Mouse (Mus musculus) megakaryocyte-erythroid progenitor cell, adult 5-6 weeks (primary cell): ENCODE results near the gene Hoxb7. TPM values are rescaled to one million over a fixed set of nuclear protein-coding genes. Genes with fewer than 3 reads are reported as not detected.
A peak's percentile ranks its signal among the peaks of the same experiment; 100 is the strongest.

ENCODE experiments used
- ATAC-seq: replicated peaks from 2 replicates; pipeline ENCODE4 v1.8.0; 2016; ENCODE audit warnings: mild to moderate bottlenecking, inconsistent platforms; ENCODE audit not compliant: severe bottlenecking, poor library complexity, low FRiP score, low TSS enrichment
- total RNA-seq, 2 experiments: library from RNA; stranded (forward) in 1 of 2; stranded (reverse) in 1 of 2; fragments of 200-1000, 215-1000 nt in 1 of 2; fragments of >200 nt in 1 of 2; fragmentation: Nextera tagmentation in 1 of 2; gene quantifications; 2 replicates each; pipeline ENCODE4 v1.2.3; 2014 to 2017

Hoxb7 gene
- total RNA-seq, 2 experiments from 2014 or later: not detected

DNA sequence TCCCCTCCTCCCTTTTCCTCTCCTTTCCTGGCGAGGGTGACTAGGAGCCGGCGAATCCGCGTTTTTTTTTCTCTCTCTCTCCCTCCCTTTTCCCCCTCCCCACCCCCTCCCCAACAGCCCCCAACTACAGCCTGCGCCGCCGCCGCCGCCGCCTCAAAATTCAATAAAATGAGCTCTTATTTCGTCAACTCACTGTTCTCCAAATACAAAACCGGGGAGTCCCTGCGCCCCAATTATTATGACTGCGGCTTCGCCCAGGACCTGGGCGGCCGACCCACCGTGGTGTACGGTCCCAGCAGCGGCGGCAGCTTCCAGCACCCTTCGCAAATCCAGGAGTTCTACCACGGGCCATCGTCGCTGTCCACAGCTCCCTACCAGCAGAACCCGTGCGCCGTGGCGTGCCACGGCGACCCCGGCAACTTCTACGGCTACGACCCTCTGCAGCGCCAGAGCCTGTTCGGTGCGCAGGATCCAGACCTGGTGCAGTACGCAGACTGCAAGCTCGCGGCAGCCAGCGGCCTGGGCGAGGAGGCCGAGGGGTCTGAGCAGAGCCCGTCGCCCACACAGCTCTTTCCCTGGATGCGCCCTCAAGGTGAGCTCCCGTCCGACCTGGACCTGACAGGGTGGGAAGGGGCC lies 3.5 kb upstream of the Hoxb7 start:
- no peak for ATAC-seq

DNA sequence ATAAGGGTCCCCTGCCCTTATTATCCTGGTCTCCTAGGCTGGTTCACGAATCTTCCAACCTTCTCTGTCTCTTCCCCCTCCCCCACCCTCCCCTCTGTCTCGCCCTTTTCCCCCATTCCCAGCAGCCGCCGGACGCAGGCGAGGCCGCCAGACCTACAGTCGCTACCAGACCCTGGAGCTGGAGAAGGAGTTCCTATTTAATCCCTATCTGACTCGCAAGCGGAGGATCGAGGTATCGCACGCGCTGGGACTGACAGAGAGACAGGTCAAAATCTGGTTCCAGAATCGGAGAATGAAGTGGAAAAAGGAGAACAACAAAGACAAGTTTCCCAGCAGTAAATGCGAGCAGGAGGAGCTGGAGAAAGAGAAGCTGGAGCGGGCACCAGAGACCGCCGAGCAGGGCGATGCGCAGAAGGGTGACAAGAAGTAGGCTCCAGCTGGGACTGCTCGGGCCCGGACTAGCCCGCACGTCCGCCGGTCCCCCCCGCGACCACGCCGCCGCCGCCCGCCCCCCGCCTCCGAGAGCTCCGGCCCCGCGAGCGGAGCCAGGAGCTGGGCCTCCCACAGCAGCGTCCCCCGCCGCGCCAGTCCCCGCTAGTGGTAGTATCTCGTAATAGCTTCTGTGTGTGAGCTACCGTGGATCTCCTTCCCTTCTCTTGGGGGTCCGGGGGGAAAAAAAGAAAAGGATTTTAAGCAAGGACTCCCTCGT lies 2.2 kb upstream of the Hoxb7 start:
- peak; percentile 48; the same call in 1 of the 2 replicates for ATAC-seq

DNA sequence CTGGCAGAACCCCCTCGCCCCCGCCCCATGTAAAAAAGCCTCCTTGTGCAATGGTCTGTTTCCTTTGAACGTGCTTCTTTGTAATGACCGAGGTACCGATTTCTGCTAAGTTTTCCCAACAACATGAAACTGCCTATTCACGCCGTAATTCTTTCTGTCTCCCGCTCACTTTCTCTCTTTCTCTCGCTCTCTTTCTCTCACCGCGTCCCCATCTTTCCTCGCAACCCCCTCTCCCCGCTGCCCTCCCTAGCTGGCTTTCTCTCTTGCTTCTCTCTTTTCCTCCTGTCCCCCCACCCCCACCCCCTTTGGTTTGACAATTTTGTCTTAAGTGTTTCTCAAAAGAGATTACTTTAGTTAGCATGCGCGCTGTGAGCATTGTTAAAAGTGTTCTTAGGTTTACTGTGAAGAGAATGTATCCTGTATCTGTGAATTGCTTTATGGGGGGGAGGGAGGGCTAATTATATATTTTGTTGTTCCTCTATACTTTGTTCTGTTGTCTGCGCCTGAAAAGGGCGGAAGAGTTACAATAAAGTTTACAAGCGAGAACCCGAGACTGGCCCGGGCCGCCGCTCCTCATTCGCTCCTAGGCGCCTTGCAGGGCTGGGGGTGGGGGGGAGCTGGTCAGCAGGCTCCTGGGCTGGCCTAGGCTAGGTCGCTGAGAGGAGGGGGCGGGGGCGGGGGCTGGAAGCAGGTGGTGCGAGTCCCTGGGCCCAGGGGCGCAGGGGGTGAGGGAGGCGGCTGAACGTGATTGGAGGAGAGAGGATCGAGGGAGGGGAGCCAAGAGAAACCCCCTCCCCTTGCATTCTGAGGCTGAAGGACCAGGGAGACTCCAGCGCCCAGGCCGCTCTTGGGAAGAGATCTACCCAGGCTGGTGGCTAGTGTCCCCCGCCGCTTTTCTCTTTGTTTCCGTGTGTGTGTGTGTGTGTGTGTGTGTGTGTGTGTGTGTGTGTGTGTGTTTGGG lies 1.4 kb upstream of the Hoxb7 start:
- no peak for ATAC-seq

DNA sequence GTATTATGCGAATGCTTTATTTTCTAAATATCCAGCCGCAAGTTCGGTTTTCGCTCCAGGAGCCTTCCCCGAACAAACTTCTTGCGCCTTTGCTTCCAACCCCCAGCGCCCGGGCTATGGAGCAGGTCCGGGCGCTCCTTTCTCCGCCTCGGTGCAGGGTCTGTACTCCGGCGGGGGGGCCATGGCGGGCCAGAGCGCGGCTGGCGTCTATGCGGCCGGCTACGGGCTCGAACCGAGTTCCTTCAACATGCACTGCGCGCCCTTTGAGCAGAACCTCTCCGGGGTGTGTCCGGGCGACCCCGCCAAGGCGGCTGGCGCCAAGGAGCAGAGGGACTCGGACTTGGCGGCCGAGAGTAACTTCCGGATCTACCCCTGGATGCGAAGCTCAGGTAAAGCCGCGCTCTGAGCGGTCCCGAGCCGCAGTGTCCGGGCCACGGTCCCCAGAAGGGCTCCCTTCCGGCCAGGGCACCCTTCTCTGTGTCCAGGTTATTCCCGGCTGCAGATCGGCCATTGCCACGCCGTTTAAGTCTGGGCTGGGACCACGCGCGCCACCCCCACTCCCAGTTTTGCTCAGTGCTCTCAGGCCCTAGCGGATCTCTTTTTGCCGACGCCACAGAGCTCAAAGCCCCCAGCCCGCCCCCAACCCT lies 439 bp downstream of the Hoxb7 start:
- no peak for ATAC-seq

DNA sequence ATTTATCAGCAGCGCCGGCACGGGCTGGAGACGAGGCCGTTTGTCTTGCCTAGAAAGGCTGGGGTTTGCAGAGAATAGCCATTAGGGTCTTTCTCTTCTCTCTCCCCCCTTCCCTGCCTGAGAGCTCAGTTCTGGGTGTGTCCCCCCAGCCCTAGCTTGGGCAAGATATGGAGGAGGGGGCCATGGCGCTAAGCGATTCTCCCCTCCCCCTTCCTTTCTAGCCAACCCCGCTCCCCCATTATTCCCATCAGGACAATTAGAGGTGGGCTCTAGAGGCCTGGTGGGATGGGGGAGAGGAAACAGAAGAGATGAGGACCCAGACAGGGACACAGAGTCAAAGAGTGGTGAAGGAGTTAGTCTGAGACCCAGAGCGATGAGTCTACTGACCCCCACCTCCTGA lies 988 bp downstream of the Hoxb7 start:
- ATAC-seq: no peak

DNA sequence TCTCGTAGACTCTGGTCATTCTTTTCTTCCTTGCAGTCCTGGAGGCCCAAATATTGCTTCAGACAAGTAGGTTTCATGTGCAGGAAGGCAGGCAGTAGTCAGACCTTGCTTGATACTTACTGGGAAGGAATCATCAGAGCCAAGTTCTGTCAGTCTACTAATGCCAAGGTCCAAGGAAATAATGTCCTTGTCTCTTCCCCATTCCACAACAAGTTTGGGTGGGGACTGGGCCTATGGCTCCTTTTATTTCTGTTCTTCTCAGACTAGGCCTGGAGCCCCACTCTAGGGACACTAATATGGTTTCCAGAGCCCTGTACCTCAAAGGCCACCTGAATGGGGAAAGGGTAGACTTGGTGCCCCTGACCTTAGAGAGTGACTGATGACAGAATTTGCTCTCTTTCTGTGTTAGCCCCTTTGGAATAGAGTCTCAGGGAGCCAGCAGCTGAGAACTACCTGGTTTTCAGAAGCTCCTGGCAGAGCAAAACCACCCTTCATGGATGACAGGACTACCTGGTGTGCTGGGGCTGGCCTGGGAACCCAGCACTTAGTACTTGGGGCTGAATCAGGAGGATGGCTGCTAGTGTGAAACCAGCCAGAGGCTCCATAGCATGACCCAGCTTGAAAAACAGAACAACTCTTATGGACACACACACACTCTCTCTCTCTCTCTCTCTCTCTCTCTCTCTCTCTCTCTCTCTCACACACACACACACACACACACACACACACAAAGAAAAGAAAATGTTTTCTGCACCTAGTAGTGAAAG lies 2.2 kb downstream of the Hoxb7 start:
- ATAC-seq: no peak

DNA sequence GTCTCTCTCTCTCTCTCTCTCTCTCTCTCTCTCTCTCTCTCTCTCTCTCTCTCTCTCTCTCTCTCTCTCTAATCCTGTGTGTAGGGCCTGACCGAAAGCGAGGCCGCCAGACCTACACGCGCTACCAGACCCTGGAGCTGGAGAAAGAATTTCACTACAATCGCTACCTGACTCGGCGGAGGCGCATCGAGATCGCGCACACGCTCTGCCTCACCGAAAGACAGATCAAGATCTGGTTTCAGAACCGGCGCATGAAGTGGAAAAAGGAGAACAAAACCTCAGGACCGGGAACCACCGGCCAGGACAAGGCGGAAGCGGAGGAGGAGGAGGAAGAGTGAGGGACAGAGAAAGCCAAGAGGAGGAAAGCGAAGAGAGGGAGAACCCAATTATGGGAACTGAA lies 2.9 kb downstream of the Hoxb7 start:
- ATAC-seq: no peak

DNA sequence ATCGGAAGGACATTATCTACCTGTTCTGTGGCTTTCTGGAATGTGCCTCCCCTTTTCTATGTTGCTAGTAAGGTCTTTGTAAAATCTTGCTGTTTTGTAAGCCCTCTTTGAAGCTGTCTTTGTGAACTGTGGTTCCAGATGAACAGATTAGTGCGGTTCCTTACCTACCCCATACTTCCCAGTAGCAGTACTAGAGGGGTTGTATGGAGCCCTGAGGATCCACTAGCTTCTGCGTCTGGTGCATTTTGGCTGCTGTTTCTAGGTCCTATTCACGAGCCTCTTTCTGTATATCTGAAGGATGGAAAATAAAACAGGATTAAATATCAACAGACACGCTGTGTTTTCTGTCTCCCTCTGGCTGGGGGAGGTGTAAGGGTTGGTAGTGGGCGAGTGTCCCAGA lies 3.4 kb downstream of the Hoxb7 start:
- no peak for ATAC-seq

DNA sequence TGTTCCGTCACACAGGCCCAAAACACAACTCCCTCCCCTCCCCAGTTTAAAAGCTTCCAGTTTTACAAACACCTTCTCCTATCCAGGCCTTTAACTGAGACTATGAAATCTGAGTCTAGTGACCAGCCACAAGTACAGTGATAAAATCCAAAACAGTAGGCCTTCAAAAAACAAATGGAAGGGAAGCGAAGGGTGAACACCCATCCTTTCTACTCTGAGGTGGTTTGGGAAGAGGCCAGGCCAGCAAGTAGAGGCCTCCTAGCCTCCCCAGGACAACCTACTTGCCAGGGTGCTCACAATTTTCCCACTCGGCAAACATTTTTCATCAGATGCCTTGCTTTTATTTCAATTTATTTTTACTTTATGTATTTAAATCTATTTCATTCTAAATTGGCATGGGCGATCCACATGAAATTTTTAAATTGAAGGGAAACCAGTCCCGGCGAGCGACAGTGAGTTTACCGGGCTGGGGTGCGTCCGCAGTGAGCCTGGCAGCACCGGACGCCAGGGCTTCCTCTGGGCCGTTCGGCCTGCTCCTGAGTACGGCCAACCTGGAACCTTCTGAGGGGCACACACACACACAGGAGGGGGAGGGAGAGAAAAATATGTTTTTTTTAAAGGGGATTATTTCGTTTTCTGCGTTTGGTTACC lies 4.4 kb downstream of the Hoxb7 start:
- ATAC-seq: no peak

DNA sequence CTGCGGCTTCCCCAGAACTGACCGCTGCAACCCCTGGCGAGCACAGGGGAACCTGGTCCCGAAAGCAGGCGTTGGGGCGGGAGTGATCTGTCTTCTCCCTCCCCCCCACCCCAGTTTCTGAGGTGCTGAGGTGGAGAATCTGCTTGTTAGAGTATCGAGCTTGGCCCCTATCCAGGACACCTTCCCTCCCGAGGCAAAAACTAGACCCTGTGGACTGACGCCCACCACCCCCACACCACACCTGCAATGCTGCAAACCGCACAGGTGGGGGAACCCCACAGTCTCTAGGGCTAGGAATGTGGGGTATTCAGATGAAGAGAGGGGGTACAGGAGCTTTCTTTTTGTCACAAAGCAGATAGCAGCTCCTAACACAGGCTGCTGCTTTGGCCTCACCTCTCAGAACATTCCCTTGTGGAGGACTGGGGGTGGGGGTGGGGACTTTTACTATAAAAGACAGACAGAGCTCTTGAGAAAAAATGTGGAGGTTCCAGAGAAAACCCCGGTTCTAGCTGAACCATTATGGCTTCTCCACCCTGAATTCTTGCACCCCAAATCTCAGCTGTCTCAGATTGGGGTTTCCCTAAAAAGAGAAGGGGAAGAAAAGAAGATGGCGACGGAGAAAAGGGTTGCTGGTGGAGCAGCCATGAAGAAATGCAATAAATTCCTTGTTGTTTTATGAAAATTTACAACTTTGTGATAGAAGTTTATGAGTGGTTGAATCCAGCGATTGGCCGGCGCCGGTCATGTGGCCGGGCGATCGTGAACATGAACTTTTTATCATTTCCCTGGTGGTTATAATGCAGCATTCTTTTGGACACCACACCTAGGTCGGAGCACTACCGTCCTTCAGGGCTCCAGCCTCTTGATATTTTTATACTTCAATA lies 5.5 kb downstream of the Hoxb7 start, which contains the start of gene Hoxb6:
Hoxb6 (plus strand) TSS at position 796 of the 884 bp plus-strand sequence.
- ATAC-seq: no peak

DNA sequence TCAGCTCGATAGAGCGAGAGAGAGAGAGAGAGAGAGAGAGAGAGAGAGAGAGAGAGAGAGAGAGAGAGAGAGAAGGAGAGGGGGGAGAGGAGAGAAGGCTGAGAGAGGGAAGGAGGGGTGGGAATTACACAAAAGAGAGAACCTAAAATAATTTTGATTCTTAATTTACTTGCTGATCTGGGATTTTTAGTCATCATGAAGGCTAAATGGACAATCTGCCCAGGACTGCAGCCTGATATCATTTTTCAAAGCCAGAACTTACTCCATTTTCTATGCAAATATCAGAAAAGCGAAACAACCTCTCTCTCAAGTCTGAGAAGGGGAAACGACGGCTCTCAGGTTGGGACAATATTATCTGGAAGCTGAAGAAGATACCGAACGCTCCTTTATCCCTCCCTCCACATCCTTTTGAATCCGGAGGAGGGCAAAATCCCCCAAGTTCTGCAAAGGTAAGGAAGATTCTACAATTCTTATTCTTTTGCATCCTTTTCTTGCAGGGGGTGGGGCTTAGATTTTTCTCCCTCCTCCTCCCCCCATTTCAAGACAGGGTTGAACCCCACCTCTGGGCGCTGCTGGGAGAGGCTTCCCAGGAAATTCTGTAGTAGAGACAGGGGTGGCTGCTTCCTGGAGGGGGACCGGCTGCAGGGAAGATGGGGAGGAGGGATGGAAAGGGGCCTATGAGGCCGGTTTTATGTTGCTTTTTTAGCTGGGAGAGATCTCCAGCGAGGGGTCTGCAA lies 6.3 kb downstream of the Hoxb7 start:
- no peak for ATAC-seq

DNA sequence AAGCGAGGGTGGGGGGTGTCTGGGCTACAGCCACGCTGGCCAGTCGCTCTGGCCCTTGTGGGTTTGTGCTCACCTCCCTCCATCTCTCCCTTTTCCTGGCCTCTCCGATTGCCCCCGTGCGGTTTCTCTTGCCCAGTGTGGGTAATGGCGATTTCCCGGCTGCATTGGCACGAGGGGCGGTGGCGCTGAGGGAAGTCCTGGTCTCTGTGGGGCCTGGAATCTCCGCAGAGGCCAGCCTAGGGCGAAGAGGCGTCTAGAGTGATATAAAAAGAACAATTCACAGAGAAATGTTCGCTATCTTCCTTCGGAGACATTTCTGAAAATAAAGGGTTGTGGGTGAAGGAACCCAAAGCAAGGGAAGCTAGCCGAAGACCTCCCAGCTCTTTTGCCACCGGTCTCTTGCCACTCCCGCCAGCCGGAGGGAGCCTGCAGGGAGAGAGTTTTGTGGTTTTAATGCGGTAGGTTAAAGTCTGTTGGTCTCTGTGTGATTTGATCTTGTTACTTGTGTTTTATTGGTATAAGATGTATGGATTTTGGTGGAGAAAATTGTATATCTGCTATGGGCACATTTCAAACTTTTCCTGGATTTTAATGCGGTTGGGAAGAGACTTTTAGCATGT lies 7.0 kb downstream of the Hoxb7 start:
- ATAC-seq: no peak

DNA sequence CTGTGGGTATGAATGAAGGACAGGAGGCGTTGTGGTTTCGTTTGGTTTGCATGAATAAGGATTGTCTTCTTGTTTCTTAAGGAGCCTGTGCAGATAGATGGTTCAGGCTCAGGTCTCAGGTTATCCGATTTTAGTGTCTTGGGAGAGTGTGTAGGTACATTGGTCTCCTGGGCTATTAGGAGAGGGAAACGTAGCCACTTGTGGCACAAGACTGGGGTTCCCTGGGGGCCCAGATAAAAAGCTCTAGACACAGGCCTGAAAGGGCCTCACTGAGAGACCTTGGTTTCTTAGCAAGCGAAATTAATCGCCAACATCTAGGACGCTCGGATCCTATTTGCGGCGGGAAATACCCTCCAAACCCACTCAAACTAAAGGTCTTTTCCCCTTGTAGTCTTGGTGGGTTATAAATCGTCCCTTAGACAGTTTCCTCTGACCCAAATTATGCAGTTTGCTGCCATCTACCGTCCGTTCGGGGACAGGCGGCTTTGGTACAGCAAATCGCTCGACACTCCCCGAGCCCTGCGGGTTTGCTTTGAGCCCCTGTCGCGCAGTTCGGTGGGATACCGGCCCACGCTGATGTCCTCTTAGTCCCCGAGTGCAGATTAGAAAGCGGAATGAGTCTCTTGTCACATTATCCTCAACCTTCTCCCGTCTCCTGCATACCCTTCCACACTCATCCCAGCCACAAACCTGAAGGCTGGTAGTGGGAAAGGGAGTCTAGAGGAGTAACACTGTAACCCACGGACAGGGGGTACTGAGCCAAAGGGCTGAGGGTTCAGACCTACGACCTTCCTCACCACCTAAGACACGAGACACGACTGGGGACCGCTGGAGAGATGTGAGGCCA lies 8.0 kb downstream of the Hoxb7 start:
- ATAC-seq: peak; percentile 78

DNA sequence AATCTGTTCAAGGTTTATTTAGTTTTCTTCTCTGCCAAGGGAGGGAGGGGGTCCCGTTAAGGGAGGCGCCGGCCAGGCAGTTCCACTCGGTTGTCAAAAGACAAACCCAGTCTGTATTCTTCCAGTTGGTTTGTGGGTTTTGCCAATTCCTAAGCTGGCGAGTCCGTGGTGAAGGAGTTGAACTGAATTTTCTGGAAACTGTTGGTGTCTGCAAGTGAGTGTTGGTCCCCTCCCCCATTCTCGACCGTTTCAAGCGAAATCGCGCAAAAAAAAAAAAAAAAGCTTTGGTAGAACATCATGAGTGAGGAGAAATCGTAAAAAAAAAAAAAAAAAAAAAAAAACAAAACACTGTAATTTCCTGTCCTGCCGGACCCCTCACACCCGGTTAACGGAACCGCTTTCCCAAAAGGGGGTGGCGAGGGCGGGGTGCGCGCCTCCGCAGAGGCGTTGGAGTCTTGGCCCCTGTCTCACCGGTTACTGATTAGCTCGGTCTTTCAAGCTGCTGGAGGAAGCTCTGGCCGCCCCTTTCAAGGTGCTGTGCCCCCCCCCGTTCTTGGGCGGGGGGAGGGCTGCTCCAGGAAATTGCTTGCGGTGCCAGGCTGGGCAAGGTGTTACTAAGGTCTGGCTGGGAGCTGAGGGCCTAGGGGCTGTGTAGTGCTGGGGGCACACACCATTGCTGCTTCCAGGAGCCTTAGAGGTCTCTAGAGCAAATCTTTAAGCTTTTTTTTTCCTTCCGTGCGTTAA lies 8.8 kb downstream of the Hoxb7 start:
- ATAC-seq: no peak

DNA sequence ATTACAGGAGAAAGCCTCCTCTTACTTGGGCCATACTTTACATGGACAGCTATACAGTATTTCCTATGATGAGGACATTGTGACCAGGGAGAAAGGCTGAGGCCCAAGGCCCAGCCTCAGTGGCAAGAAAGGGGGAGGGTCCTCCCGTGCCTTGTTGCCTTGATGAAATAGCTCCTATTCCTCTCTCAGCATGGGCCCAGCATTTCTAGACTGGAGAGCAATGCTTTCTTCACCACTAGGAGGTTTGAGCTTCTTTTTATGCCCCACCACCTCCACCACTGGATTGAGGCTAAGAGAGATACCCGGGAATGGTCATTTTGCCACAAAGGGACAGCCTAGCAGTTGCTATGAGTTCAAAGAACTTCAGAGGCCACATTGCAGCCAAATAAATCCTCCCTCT lies 10.6 kb downstream of the Hoxb7 start:
- no peak for ATAC-seq
